Mouse (Mus musculus) heart, adult 2 months (tissue): ENCODE data around the gene Hnrnpf. TPM values are rescaled to one million over a fixed set of nuclear protein-coding genes. Genes with fewer than 3 reads are reported as not detected.

Source experiments
- DNase-seq, 2 experiments: peaks; one replicate each; pipeline ENCODE4 v3.0.0; 2021
- H3K27ac ChIP-seq: fragments of 200-600 bp; 2 replicates; pipeline ENCODE4 v1.8.1; 2022
- H3K27me3 ChIP-seq: fragments of 200-500 bp; 2 replicates; pipeline ENCODE4 v1.6.1; 2012; ENCODE audit warnings: mild to moderate bottlenecking, low read length, inconsistent platforms, mixed read lengths; ENCODE audit not compliant: control insufficient read depth, insufficient read depth
- H3K36me3 ChIP-seq: fragments of 200-500 bp; 2 replicates; pipeline ENCODE4 v1.6.1; 2012; ENCODE audit warnings: low read length, inconsistent platforms; ENCODE audit not compliant: control insufficient read depth, insufficient read depth
- H3K4me1 ChIP-seq: fragments of 200-500 bp; 2 replicates; pipeline ENCODE4 v1.6.1; 2011; ENCODE audit warnings: low read length; ENCODE audit not compliant: control insufficient read depth, insufficient read depth
- H3K4me3 ChIP-seq: fragments of 200-600 bp; 2 replicates; pipeline ENCODE4 v1.8.1; 2022
- H3K79me2 ChIP-seq: fragments of 200-500 bp; replicated peaks from 2 replicates; pipeline ENCODE4 v1.6.1; 2012; ENCODE audit warnings: mild to moderate bottlenecking, inconsistent platforms, low read length, moderate library complexity, mixed read lengths; ENCODE audit not compliant: control insufficient read depth, insufficient read depth
- H3K9ac ChIP-seq: fragments of 200-500 bp; 2 replicates; pipeline ENCODE4 v1.6.1; 2012; ENCODE audit warnings: low read depth, mild to moderate bottlenecking, control low read depth, inconsistent platforms, low read length, mixed read lengths
- CTCF ChIP-seq: fragments of 200-600 bp; IDR thresholded peaks from 2 replicates; pipeline ENCODE4 v1.8.1; 2022; ENCODE audit warnings: antibody characterized with exemption, mild to moderate bottlenecking, moderate library complexity
- EP300 ChIP-seq: fragments of 200-500 bp; IDR thresholded peaks from 2 replicates; pipeline ENCODE4 v1.6.1; 2011; ENCODE audit warnings: low read depth, low read length, control low read depth; ENCODE audit not compliant: insufficient read depth
- POLR2A ChIP-seq: fragments of 200-500 bp; IDR thresholded peaks from 2 replicates; pipeline ENCODE4 v1.6.1; 2011; ENCODE audit warnings: mild to moderate bottlenecking, low read depth, low read length, control low read depth; ENCODE audit not compliant: insufficient read depth
- WGBS: fragments of 180-500 bp; shearing (Covaris S2); methylation state at CpG from one replicate; pipeline ENCODE4 v1.1.7; 2018; 5-methylcytosine and 5-hydroxymethylcytosine counted together
- intact Hi-C: fragments of 180-260 bp; cut with DNase I; formaldehyde crosslinking; loops from one replicate; pipeline ENCODE4 v1.15.1; 2025
- polyA plus RNA-seq: library from polyadenylated mRNA; depleted of rRNA; stranded (reverse); fragments of >200 nt; gene quantifications from 2 replicates; pipeline ENCODE4 v1.2.3, GENCODE M21; 2012
- total RNA-seq, 2 experiments: library from RNA; stranded (reverse); gene quantifications; 2 replicates each; pipeline ENCODE4 v1.2.3; 2021

Gene Hnrnpf
- total and polyA plus RNA-seq, 3 experiments = 66.1 to 192 (median 185) TPM

DNA sequence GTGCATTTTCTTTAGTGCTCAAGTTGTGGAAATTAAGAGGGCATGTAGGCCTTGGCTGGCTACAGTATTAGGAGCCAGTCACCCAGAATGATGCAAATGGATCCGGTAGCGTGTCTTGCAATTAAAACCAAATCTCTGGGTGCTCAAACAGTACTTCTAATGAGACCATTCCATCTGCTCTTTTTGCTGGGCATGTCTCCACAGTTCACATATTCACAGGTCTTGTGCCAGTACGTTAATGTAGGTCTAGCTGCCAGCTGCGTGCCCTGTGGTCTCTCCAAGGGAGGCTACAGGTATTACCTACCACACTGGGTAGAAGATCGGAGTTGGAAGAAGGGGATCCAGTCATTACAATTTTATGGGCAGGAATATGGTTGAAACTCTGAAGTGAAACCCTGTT is 17.9 kb downstream of the Hnrnpf start:
- Histone ChIP-seq H3K4me1 (peaks cover 8% of the 10 kb centered on the region), H3K79me2 (peaks cover 3% of the 10 kb centered on the region; the same call in 1 of the 2 replicates), H3K9ac (peak overlapping the region; percentile 54), H3K27ac (peak overlapping the region; percentile 96), H3K27me3 (no peaks in the 10 kb centered on the region), H3K36me3 (peaks cover 44% of the 10 kb centered on the region), H3K4me3 (peak overlapping the region; percentile 63)
- intact Hi-C loops = loop anchor here (5.0 kb wide), 1 partner anchor 751 kb away; the partner anchor contains the start of gene Cxcl12
- WGBS = 5% methylated on average over 5 of the region's 5 CpGs
- TF ChIP-seq POLR2A = no peak
- TF ChIP-seq CTCF = no peak
- TF ChIP-seq EP300 = no peak
- no peak for DNase-seq

DNA sequence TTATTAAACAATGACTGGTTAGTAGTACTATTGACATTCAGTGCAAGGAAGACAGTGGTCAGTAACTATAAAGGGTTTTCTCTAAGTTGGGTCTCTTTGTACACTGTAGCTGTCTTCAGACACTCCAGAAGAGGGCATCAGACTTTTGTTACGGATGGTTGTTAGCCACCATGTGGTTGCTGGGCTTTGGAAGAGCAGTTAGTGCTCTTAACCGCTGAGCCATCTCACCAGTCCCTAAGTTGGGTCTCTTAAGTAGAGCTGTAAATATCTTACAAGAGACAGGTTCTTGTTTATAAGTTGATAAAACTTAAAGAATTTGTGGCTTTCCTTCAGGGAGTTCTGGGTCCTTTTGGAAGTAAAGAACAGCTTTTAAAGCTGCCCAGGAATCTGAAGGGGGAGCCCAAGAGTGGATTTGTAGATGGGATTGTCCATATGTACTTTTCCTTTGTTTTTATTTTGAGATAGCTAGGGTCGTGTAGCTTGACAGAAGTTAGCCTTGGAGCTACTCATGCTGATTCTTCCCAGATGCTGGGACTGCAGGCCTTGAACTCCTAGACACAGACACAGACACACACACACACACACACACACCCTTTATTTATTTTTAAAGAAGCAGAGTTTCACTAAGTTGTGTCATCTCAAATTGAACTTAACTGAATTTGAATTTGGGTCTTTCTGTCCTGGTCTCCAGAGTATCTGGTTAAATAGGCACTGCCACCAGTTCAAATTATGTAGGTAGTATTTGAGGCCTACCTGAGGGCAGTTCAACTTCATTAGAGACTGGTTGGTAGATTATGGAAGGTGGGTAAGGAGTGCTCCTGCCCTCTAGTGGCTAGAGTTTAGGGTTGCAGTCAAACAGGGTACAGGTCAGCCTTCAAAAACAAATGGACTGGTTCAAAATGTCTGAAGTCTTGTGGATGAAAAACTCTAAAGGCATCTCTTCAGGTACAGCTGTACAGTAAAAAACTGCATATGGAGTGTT is 20.8 kb downstream of the Hnrnpf start:
- H3K27ac ChIP-seq = no peak overlapping the region
- H3K79me2 ChIP-seq = peaks cover 3% of the 10 kb centered on the region; the same call in 1 of the 2 replicates
- H3K36me3 ChIP-seq = peaks cover 41% of the 10 kb centered on the region
- H3K27me3 ChIP-seq = no peaks in the 10 kb centered on the region
- H3K4me3 ChIP-seq = no peak overlapping the region
- DNase-seq = peak in 1 of 2 experiments; percentile 30
- H3K9ac ChIP-seq = no peak overlapping the region
- peaks cover 6% of the 10 kb centered on the region for H3K4me1 ChIP-seq
- intact Hi-C loops = loop anchor here (2.0 kb wide), 1 partner anchor 14 kb away; no protein-coding TSS in a partner anchor
- TF ChIP-seq EP300 = no peak
- TF ChIP-seq POLR2A = no peak
- peak; percentile 95 for TF ChIP-seq CTCF
- WGBS = 35% methylated on average over 3 of the region's 3 CpGs

DNA sequence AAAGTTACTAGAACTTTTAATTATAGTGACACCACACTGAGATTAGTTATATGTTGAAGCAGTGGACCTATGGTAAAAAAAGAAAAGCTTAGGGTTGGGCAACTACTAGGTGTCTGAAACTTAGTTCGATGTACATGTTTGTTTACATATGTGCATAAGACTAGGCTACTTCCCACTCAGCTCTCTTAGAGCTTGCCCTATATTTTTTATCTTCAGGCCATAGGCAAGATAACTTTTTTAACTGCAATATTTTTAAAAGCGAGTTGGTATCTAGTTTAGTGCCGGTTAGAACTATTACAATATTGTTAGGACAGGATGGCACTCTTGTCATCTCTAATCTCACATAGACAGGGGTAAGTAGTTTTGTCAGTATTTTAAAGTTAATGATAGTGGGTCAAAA is 21.9 kb downstream of the Hnrnpf start:
- Histone ChIP-seq H3K27me3 (no peaks in the 10 kb centered on the region), H3K4me1 (peaks cover 6% of the 10 kb centered on the region), H3K36me3 (peaks cover 38% of the 10 kb centered on the region), H3K9ac (no peak overlapping the region), H3K27ac (no peak overlapping the region), H3K4me3 (no peak overlapping the region), H3K79me2 (peaks cover 3% of the 10 kb centered on the region; the same call in 1 of the 2 replicates)
- WGBS = 78% methylated on average over 3 of the region's 3 CpGs
- intact Hi-C loops = no loop called here
- DNase-seq = no peak
- no peak for TF ChIP-seq EP300
- no peak for TF ChIP-seq CTCF
- TF ChIP-seq POLR2A = no peak

DNA sequence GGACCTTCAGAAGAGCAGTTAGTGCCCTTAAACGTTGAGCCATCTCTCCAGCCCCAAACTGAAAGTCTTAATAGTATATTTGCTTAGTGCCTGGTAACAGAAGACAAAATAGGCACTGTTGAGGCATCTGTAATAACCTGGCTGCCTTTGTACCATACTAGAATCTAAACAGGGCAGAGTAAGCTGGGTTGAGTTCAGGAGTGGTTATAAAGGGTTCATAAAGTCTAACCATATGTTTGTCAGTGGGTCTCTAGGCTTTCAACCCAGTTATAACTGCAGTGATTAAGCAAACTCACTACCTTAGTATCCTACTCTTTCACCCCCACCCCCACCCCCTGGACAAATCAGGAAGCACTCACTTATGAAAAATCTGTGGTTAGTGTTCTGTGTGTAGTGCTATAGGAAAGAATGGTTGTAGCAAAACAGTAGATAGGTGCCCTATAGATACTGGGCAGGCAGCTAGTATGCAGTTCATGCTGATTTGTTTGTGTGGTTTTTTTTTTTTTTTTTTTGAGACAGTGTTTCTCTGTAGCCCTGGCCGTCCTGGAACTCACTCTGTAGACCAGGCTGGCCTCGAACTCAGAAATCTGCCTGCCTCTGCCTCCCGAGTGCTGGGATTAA is 26.9 kb downstream of the Hnrnpf start:
- TF ChIP-seq EP300 = no peak
- no peak for TF ChIP-seq POLR2A
- TF ChIP-seq CTCF = no peak
- 74% methylated on average over 4 of the region's 4 CpGs for WGBS
- Histone ChIP-seq H3K27me3 (no peaks in the 10 kb centered on the region), H3K4me1 (no peaks in the 10 kb centered on the region), H3K36me3 (peaks cover 10% of the 10 kb centered on the region), H3K9ac (no peak overlapping the region), H3K79me2 (no peaks in the 10 kb centered on the region), H3K4me3 (no peak overlapping the region), H3K27ac (no peak overlapping the region)
- intact Hi-C loops = no loop called here
- no peak for DNase-seq

DNA sequence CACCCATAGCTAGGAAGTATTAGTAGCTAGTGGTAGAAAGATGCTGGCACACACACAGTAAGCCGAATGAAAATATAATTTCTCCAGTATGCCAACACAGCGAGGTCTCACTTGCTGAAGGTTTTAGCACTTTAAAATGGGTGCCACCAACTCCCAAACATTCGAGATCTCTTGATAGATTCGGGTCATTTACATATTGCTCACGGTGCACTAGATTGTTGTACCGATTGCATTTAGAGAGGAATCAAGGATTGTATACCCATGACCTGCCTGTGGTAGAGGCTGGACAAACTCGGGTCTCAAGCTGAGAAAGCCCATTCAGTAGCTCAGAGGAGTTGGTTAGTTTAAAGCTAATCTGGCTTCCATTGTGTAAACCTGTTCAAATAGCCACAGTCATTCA is 27.8 kb downstream of the Hnrnpf start:
- TF ChIP-seq POLR2A (no peak), EP300 (no peak), CTCF (no peak)
- H3K4me1 ChIP-seq = no peaks in the 10 kb centered on the region
- no peaks in the 10 kb centered on the region for H3K27me3 ChIP-seq
- H3K36me3 ChIP-seq = peaks cover 4% of the 10 kb centered on the region
- H3K79me2 ChIP-seq = no peaks in the 10 kb centered on the region
- WGBS = 86% methylated on average over 7 of the region's 7 CpGs
- H3K9ac ChIP-seq = no peak overlapping the region
- DNase-seq = no peak
- intact Hi-C loops = no loop called here
- no peak overlapping the region for H3K27ac ChIP-seq
- H3K4me3 ChIP-seq = no peak overlapping the region
